Mouse (Mus musculus): ENCODE measurements around the gene Tor1b.

The Tor1b gene

DNA sequence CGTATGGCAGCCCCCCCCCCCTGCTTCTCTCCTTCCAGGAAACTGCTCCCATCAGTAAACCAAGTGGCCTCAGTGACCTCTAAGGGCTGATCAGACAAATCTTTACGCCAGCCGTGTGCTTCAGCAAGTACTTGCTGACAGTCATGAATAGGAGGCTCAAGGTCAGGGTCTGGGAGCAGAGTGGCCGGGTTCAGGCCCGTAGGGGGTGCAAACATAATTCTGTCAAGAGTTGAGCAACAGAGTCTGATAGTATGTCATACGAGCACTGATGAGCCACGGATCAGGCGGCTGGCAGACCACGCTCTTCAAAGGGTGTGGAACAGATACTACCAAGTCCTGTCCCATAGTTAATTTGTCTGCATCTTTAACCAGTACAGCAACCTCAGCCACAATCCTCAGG is 37.5 kb downstream of the Tor1b start:
- DNase-seq (ENCODE audit: low spot score): no peak

DNA sequence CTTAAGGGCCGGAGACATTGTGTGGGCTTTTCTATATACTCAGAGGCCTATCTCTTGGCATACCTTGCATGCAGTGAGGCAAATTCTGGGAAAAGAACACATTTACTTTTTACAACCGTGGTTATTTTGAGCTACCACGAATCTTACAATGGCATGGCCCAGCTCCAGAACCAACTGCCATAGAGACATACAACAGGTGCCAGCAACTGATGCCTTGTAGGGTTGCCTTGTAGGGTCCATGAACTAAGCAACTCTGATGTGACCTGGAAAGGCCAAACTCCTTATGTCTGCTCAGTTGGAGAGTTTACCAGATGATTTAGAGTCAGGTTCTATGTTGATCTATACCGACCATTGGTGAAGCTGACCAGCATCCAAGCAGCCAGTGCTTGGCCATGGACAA is 42.1 kb downstream of the Tor1b start:
- no peak for DNase-seq (ENCODE audit: low spot score)

DNA sequence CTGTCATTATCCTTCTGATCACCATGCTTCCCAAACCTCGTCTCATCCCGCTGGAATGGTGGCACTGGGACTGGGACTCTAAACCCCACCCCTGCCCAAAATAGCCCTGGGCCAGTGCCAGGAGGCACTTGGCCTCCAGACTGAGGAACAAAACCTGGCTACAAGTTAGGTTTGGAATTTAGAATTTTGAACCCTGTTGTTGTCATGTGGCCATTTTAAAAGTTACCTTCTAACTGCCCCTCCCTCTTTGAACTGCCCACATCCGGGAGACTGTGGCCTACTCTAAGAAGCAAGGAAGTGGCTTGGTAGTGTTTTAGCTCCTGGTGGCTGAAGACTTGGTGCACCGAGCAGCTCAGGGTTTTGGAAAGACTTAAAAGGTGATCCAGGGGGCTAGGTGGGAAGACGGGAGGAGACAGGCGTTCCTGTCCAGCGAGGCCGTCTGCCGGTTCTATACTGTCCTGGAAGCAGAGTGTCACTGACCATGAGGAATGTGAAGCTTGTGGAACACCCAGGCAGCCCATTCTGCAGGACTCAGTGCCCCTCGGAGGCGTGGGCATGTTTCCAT is 42.8 kb downstream of the Tor1b start:
- DNase-seq (ENCODE audit: low spot score): no peak

DNA sequence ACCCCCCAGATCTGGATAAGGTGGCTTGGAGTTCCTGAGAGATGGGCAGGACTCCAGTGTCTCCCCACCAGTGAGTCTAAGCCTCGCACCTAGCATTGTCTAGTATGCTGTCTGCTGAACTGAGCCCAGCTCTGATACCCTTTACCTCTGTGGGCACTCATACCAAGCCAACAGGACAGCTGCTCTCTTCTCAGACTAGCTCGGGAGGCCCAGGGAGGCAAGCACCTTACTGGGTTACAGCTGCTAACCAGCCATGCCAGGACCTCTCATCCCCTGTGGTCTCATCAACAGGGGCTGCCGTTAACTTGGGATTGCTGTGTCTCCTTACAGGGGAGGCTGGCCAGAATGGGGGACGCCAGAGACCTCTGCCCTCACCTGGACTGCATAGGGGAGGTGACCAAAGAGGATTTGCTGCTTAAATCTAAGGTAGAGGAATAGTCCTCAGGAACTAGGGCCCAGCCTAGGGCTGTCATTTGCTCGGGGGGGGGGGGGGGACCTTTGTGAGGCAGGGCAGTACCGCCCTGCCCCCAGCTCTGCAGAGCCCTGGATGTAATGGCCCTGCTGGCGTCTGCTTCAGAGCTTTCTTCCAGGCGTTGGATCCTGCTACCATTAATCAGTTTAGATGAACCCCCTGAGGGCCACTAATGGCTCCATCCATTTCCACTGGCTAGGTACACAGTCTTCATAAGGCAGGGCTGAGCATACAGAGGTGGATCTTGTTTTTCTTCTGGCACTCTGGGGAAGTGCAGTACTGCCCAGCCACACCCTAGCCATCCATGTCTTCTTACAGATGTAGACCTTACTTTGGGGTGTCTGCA is 45.9 kb downstream of the Tor1b start:
- DNase-seq (ENCODE audit: low spot score): no peak

DNA sequence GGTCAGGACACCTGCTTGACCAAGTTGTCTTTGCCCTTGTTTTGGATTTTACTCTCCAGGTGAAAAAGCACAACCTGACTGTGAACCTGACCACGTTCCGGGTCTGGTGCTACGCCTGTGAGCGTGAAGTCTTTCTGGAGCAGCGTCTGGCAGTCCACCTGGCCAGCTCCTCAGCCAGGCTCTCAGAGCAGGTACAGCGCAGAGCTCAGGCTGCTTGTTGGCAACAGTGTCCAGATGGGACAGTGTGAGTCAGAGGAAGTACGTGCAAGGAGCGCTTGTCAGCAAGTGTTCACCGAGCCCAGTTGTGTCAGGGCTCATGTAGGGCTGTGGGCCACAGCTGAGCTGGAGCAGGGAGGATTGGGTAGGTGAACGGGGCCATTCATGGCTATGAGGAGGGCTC is 50.1 kb downstream of the Tor1b start:
- DNase-seq (ENCODE audit: low spot score): no peak

DNA sequence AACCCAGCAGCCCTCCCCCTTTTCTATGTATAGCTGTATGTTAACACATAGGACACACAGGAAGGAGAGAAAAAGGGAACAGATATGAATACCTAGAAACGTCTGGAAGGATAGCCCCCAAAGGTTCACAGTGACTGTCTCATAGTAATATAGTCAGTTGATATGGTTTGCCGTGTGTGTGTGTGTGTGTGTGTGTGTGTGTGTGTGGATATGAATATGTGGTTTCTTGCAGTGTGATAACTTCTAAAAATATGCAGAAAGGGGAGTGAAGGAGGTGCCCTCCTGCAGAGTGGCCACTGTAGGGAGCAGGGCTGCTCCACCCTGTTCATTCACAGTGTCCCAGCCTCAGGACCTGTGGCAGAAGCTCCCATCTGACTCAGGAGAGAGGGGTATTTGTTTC is 52.7 kb downstream of the Tor1b start:
- no peak for DNase-seq (ENCODE audit: low spot score)

DNA sequence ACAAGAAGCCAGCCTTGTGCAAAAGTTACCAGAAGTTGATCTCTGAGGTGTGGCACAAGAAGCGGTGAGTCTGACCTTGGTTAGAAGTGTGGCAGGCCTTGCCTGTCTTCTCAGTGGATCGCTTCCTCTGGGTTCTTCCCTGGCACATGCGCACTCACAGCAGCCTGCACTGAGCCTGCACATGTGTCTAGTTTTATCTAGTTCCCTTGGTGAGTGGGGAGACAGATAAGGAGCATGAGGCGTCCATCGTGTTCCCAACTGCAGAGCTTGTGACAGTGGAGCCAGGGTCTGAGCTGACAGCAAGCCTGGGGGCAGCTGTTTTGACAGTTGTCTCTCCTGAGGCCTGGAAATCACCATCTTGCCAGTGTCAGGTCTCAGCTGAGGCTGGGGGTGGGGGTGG is 53.7 kb downstream of the Tor1b start:
- DNase-seq (ENCODE audit: low spot score): no peak

DNA sequence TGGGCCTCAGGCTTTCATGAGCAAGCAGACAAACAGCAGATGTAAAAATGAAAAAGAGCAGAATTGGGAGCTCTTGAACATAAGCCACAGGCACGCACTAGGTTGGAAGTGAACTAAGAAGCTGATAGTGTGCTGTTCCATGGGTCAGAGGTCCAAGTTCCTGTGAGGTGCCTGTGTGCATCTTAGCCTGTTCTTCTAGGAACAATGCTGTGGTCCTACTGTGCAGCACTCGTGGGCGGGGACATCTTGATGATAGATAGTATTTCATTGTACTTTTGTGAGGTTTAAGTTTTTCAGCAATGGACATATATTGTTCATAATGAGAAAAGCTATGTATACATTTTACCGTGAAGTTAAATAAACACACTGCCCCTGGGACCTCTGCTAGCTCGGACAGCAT is 54.4 kb downstream of the Tor1b start:
- no peak for DNase-seq (ENCODE audit: low spot score)
